Mouse (Mus musculus) liver, embryonic 12.5 days (tissue): ENCODE data around the gene Yipf6. TPM values are rescaled to one million over a fixed set of nuclear protein-coding genes. Genes with fewer than 3 reads are reported as not detected.
"Not testable (repeated sequence)": the region's sequence is repeated elsewhere in the genome, so short reads cannot be mapped to it uniquely, and the experiment has no call there.

Experiments
- ATAC-seq: fragments of 200-750 bp; cut with Nextera tagmentation; 2 replicates; pipeline ENCODE4 v1.8.0; 2017; ENCODE audit warnings: moderate number of reproducible peaks, mild to moderate bottlenecking, moderate library complexity
- H3K27ac ChIP-seq: fragments of 300-500 bp; sonication (generic); 2 replicates; pipeline ENCODE4 v1.5.1; 2016; ENCODE audit warnings: mild to moderate bottlenecking
- H3K27me3 ChIP-seq: fragments of 300-500 bp; sonication (generic); replicated peaks from 2 replicates; pipeline ENCODE4 v1.6.1; 2016; ENCODE audit warnings: mild to moderate bottlenecking, moderate library complexity
- H3K36me3 ChIP-seq: fragments of 300-500 bp; sonication (generic); 2 replicates; pipeline ENCODE4 v1.6.1; 2016; ENCODE audit warnings: mild to moderate bottlenecking, moderate library complexity
- H3K4me1 ChIP-seq: fragments of 300-500 bp; sonication (generic); 2 replicates; pipeline ENCODE4 v1.6.1; 2016
- H3K4me2 ChIP-seq: fragments of 300-500 bp; sonication (generic); 2 replicates; pipeline ENCODE4 v1.6.1; 2016; ENCODE audit warnings: mild to moderate bottlenecking, moderate library complexity
- H3K4me3 ChIP-seq: fragments of 300-500 bp; sonication (generic); 2 replicates; pipeline ENCODE4 v1.5.1; 2016; ENCODE audit warnings: mild to moderate bottlenecking, moderate library complexity
- H3K9ac ChIP-seq: fragments of 300-500 bp; sonication (generic); 2 replicates; pipeline ENCODE4 v1.6.1; 2016; ENCODE audit warnings: mild to moderate bottlenecking, moderate library complexity
- H3K9me3 ChIP-seq: fragments of 300-500 bp; sonication (generic); replicated peaks from 2 replicates; pipeline ENCODE4 v1.6.1; 2016; ENCODE audit warnings: mild to moderate bottlenecking, moderate library complexity
- WGBS: fragments of 180-500 bp; shearing (Covaris S2); methylation state at CpG from one replicate; pipeline ENCODE4 v1.1.7; 2016; ENCODE audit not compliant: insufficient replicate concordance; 5-methylcytosine and 5-hydroxymethylcytosine counted together
- polyA plus RNA-seq: library from polyadenylated mRNA; unstranded; fragments of >200 nt; fragmentation: Nextera tagmentation; extraction: Ambion mirVana; gene quantifications from 2 replicates; pipeline ENCODE4 v1.2.1, GENCODE M21; 2016

Gene Yipf6
- polyA plus RNA-seq, 1 experiment from 2014 or later, result 15.1 TPM

DNA sequence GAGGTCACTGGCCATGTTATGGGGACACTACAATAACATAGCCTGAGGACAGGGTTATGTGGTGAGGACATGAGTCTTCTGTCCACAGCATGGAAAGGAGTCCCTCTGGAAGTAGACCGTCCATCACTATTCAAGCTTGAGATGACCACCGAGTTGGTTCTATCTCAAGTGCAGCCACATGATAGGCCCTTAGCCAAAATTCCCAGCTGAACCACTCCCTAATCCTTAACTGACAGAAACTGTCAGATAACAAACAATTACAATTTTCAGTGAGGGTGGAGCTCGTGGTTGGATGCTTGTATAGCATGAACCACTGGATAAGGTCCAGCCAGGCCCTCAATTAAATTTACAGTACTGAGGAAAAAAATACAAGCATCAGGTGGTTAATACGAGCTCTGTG is 22.9 kb downstream of the Yipf6 start:
- Histone ChIP-seq H3K27ac (no peak overlapping the region), H3K4me2 (no peak overlapping the region), H3K9ac (no peak overlapping the region), H3K4me3 (no peak overlapping the region), H3K9me3 (no peaks in the 10 kb centered on the region), H3K27me3 (no peaks in the 10 kb centered on the region), H3K4me1 (peaks cover 8% of the 10 kb centered on the region; the same call in 1 of the 2 replicates), H3K36me3 (no peaks in the 10 kb centered on the region)
- no peak for ATAC-seq
- 50% methylated on average over 4 of the region's 4 CpGs for WGBS

DNA sequence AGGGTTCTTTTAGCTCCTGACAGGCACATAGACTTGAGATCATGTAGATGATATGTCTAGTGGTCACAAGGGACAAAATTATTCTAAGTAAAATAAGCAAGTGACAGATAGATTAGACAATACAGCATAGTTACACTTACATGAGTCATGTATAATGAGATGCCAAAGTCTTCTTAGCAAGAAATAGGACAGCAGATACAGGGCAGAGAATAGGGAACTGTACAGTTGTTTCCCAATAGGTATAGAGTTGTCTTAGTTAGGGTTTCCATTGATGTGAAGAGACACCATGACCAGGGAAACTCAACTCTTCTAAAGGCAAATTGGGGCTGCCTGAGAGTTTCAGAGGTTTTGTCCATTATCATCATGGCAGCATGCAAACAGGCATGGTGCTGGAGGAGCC is 27.6 kb downstream of the Yipf6 start:
- Histone ChIP-seq H3K4me2 (no peak overlapping the region), H3K36me3 (no peaks in the 10 kb centered on the region), H3K4me1 (no peaks in the 10 kb centered on the region), H3K9ac (no peak overlapping the region), H3K4me3 (no peak overlapping the region), H3K27me3 (0 out of 2 replicates have a peak, but pooled peaks cover 5% of the 10 kb centered on the region), H3K27ac (no peak overlapping the region), H3K9me3 (no peaks in the 10 kb centered on the region)
- ATAC-seq, result no peak

DNA sequence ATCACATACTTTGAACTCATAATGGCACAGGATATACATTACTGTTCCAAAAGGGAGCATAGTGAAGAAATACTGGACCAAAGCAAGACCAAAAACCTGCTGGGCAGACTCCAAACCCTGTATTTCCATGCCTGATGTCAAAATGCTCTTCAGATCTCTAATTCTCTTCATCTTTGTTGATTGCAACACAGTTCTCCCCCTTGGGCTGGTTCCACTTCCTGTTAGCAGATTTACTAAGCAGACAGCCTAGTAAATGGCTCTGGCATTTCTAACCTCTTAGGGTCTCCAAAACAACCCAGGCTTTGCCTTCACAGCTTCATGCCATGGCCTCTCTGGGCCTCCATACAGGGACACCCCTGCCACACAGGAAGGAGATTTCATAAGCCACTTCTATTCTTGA is 28.4 kb downstream of the Yipf6 start:
- H3K4me2 ChIP-seq, result no peak overlapping the region
- no peaks in the 10 kb centered on the region for H3K9me3 ChIP-seq
- H3K27ac ChIP-seq, result no peak overlapping the region
- no peaks in the 10 kb centered on the region for H3K36me3 ChIP-seq
- no peak overlapping the region for H3K9ac ChIP-seq
- 0 out of 2 replicates have a peak, but pooled peaks cover 5% of the 10 kb centered on the region for H3K27me3 ChIP-seq
- no peak overlapping the region for H3K4me3 ChIP-seq
- no peaks in the 10 kb centered on the region for H3K4me1 ChIP-seq
- no peak for ATAC-seq

DNA sequence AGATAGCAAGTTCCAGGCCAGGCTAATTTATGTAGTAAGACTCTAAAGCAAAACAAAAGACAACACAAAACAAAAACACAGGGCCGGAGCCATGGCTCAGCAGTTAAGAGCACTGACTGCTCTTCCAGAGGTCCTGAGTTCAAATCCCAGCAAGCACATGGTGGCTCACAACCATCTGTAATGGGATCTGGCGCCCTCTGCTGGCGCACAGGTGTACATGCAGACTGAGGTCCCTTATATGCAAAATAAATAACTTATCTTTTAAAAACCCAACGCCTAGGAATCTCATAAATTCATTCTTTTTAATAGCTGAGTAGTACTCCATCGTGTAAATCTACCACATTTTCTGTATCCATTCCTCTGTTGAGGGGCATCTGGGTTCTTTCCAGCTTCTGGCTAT is 50.5 kb downstream of the Yipf6 start:
- H3K4me1 ChIP-seq, ATAC-seq, H3K4me3 ChIP-seq, H3K27ac ChIP-seq, H3K9ac ChIP-seq, H3K4me2 ChIP-seq, H3K36me3 ChIP-seq, H3K9me3 ChIP-seq: not testable (repeated sequence)
- whole genome bisulfite sequencing, result 32% methylated on average over 5 of the region's 5 CpGs
- peaks cover 11% of the 10 kb centered on the region; the same call in 1 of the 2 replicates for H3K27me3 ChIP-seq

DNA sequence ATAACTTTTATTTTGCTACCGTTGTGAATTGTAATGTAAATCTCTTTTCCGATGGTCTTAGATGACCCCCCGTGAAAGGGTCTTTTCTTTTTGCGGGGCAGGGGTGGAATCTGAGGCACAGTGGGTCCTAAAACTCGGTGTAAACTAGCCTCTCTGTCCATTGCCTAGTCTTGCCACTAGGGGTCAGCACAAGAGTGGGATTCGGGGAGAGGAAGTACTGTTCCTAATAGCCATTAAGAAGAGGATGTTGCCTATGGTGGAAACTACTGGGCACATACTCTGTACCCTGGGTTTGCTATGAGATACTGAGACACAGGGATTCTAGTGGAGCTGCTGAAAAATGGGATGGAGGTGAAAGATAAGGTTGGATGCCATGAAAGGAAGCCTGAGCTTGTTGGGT is 53.5 kb downstream of the Yipf6 start:
- no peak overlapping the region for H3K4me2 ChIP-seq
- WGBS, result 28% methylated on average over 6 of the region's 6 CpGs

More for the DNA sequence above, 53.5 kb downstream of the Yipf6 start:
- no peak for ATAC-seq
- no peaks in the 10 kb centered on the region for H3K36me3 ChIP-seq
- no peak overlapping the region for H3K27ac ChIP-seq
- H3K27me3 ChIP-seq, result peaks cover 2% of the 10 kb centered on the region; the same call in 1 of the 2 replicates
- no peaks in the 10 kb centered on the region for H3K4me1 ChIP-seq
- H3K9me3 ChIP-seq, result no peaks in the 10 kb centered on the region
- H3K9ac ChIP-seq, result no peak overlapping the region
- no peak overlapping the region for H3K4me3 ChIP-seq

Other genes starting within 250 kb of the Yipf6 start
- 3.5 and 4.1 TPM in 2 replicates for gene Ophn1, start 45.3 kb upstream of the Yipf6 start, polyA plus RNA-seq
- gene Stard8, start 66.9 kb downstream of the Yipf6 start, polyA plus RNA-seq, result 5.2 and 6.1 TPM in 2 replicates
- gene Efnb1, start 199.8 kb downstream of the Yipf6 start, polyA plus RNA-seq, result 9.7 and 10.4 TPM in 2 replicates